Mouse (Mus musculus): ENCODE results near the gene Sipa1l3.

DNA sequence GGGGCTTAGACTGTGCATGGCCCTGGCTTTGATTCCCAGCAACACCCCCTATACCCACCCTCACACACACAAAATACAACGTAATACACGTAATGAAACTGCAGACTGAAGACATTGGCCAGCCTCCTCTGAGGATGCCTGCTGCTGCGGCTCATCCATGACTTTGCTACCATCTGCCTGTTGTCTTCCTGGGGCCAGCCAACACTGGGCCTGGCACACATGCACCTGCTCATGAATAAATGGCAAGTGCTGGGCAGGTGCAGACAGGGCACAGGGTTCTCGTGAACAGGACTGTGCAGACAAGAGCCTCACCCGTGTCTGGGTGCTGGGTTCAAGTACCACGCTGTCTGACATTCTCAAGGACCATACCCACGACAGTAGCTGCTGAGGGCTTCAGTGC, 174.7 kb downstream of the Sipa1l3 start:
- no peak for TF ChIP-seq EP300 (optimal IDR thresholded peaks at IDR 0.05)
- no peak for TF ChIP-seq CTCF (IDR thresholded peaks at IDR 0.05; ENCODE audit: low read depth)

Measured in stomach, postnatal 0 days (tissue).